Mouse (Mus musculus) ES-E14 (cell line): ENCODE results near the gene Dab1.

Experiments used
- HCFC1 ChIP-seq: IDR thresholded peaks from 2 replicates; pipeline ENCODE4 v1.6.1; 2012; ENCODE audit warnings: low read length, inconsistent platforms, borderline replicate concordance; ENCODE audit not compliant: insufficient read depth
- MAFK ChIP-seq: IDR thresholded peaks from 2 replicates; pipeline ENCODE4 v1.6.1; 2014; ENCODE audit warnings: mild to moderate bottlenecking, low read depth, low read length, inconsistent platforms; ENCODE audit not compliant: insufficient read depth
- ZNF384 ChIP-seq: IDR thresholded peaks from 2 replicates; pipeline ENCODE4 v1.6.1; 2012; ENCODE audit warnings: low read depth, low read length, inconsistent platforms

- no peak for TF ChIP-seq MAFK
- TF ChIP-seq HCFC1, result no peak
- no peak for TF ChIP-seq ZNF384
These were observed 278.5 kb downstream of the Dab1 start for GRCm38 (mm10) chr4:103897702-103898101.
